Mouse (Mus musculus) CH12.LX (cell line): ENCODE results near the gene Lypd6.

ENCODE experiments used
- CTCF ChIP-seq, 2 experiments: IDR thresholded peaks in 1 of 2; conservative IDR thresholded peaks in 1 of 2; 2 replicates each; pipeline ENCODE4 v1.5.1; 2011 to 2012; ENCODE audit warnings: low read depth in 2 of 2, low read length in 2 of 2, improper control_type of control experiment in 1 of 2, inconsistent platforms in 1 of 2, mild to moderate bottlenecking in 1 of 2, moderate library complexity in 1 of 2
- EP300 ChIP-seq: IDR thresholded peaks from 2 replicates; pipeline ENCODE4 v1.6.1; 2011; ENCODE audit warnings: low read length, improper control_type of control experiment
- GABPA ChIP-seq: IDR thresholded peaks from 2 replicates; pipeline ENCODE4 v1.6.1; 2012; ENCODE audit warnings: low read depth, low read length, improper control_type of control experiment, inconsistent platforms; ENCODE audit not compliant: insufficient replicate concordance
- POLR2A ChIP-seq: IDR thresholded peaks from 2 replicates; pipeline ENCODE4 v1.6.1; 2011; ENCODE audit warnings: low read depth, mild to moderate bottlenecking, improper control_type of control experiment, low read length
- SMC3 ChIP-seq: IDR thresholded peaks from 2 replicates; pipeline ENCODE4 v1.6.1; 2011; ENCODE audit warnings: low read depth, low read length, improper control_type of control experiment
- ZC3H11A ChIP-seq: IDR thresholded peaks from 2 replicates; pipeline ENCODE4 v1.6.1; 2012; ENCODE audit warnings: low read depth, mild to moderate bottlenecking, inconsistent platforms, low read length, improper control_type of control experiment
- ZMIZ1 ChIP-seq: IDR thresholded peaks from 2 replicates; pipeline ENCODE4 v1.6.1; 2012; ENCODE audit warnings: low read depth, mild to moderate bottlenecking, inconsistent platforms, low read length, improper control_type of control experiment

- no peak for TF ChIP-seq SMC3
- TF ChIP-seq EP300: no peak
- no peak for TF ChIP-seq ZMIZ1
- no peak for TF ChIP-seq CTCF (conservative IDR thresholded peaks at IDR 0.05 in 1 of 2, IDR thresholded peaks at IDR 0.05 in 1 of 2; ENCODE audit: low read depth in 2 of 2, low read length in 2 of 2)
- TF ChIP-seq POLR2A: no peak
- no peak for TF ChIP-seq GABPA
- TF ChIP-seq ZC3H11A: no peak
These were observed 62.4 kb downstream of the Lypd6 start for GRCm38 (mm10) chr2:50128322-50129277.
